Mouse (Mus musculus): ENCODE results near the gene Gm5134. TPM values are rescaled to one million over a fixed set of nuclear protein-coding genes. Genes with fewer than 3 reads are reported as not detected.

Gene Gm5134
- total RNA-seq, 2 experiments from 2014 or later, result 0.13 to 0.35 TPM

GRCm38 (mm10) chr10:75939481-75940234 lies 14.7 kb upstream of the Gm5134 start:
- DNase-seq, result no peak

- no peak for DNase-seq
Observed at GRCm38 (mm10) chr10:75940520-75940919, 13.8 kb upstream of the Gm5134 start, which contains the start of gene Gm867. TSS of gene Gm867 (minus strand) at chr10:75940672.

- no peak for DNase-seq
Observed at GRCm38 (mm10) chr10:75941042-75941824, 13.1 kb upstream of the Gm5134 start.

- DNase-seq, result no peak
Observed at GRCm38 (mm10) chr10:75942736-75943477, 11.4 kb upstream of the Gm5134 start, which contains the start of gene Vpreb3. TSS of gene Vpreb3 (plus strand) at chr10:75943057.

GRCm38 (mm10) chr10:75944066-75944772 lies 10.1 kb upstream of the Gm5134 start:
- no peak for DNase-seq

GRCm38 (mm10) chr10:75945213-75945612 lies 9.1 kb upstream of the Gm5134 start:
- no peak for DNase-seq

- DNase-seq, result no peak
Observed at GRCm38 (mm10) chr10:75945896-75946295, 8.4 kb upstream of the Gm5134 start.

GRCm38 (mm10) chr10:75948079-75948478 lies 6.2 kb upstream of the Gm5134 start:
- no peak for DNase-seq

- no peak for DNase-seq
Observed at GRCm38 (mm10) chr10:75949053-75950045, 5.0 kb upstream of the Gm5134 start.

- no peak for DNase-seq
Observed at GRCm38 (mm10) chr10:75950791-75951210, 3.5 kb upstream of the Gm5134 start.

- no peak for DNase-seq
Observed at GRCm38 (mm10) chr10:75951424-75952050, 2.8 kb upstream of the Gm5134 start.

GRCm38 (mm10) chr10:75973846-75974245 lies 19.5 kb downstream of the Gm5134 start:
- no peak for DNase-seq

- DNase-seq, result no peak
Observed at GRCm38 (mm10) chr10:75975216-75975615, 20.9 kb downstream of the Gm5134 start.

- no peak for DNase-seq
Observed at GRCm38 (mm10) chr10:75978119-75978834, 24.0 kb downstream of the Gm5134 start.

- no peak for DNase-seq
Observed at GRCm38 (mm10) chr10:75978835-75979157, 24.5 kb downstream of the Gm5134 start.

GRCm38 (mm10) chr10:75979432-75979831 lies 25.1 kb downstream of the Gm5134 start:
- no peak for DNase-seq

- no peak for DNase-seq
Observed at GRCm38 (mm10) chr10:75990430-75991042, 36.2 kb downstream of the Gm5134 start.

GRCm38 (mm10) chr10:75993616-75994240 lies 39.4 kb downstream of the Gm5134 start:
- DNase-seq, result no peak

Measured in layer of hippocampus, postnatal 36 days (tissue).